Mouse (Mus musculus): ENCODE measurements around the gene Cd47. TPM values are rescaled to one million over a fixed set of nuclear protein-coding genes. Genes with fewer than 3 reads are reported as not detected.

Gene Cd47
- polyA plus RNA-seq, 1 experiment: 79.4 TPM

- Histone ChIP-seq H3ac (ENCODE audit: control insufficient read depth, insufficient read length) (no peak overlapping the region), H3K27me3 (ENCODE audit: control insufficient read depth, insufficient read depth, insufficient read length) (no peaks in the 10 kb centered on the region), H3K4me2 (ENCODE audit: low read depth) (no peak overlapping the region), H3K36me3 (ENCODE audit: control insufficient read depth, insufficient read depth) (no peaks in the 10 kb centered on the region), H3K79me2 (ENCODE audit: control insufficient read depth, insufficient read depth) (no peaks in the 10 kb centered on the region), H3K4me3 (no peak overlapping the region)
- no peak for TF ChIP-seq USF1 (IDR thresholded peaks at IDR 0.05; ENCODE audit: low read depth)
- TF ChIP-seq POLR2AphosphoS2 (IDR thresholded peaks at IDR 0.05; ENCODE audit: insufficient read length, low read depth): no peak
- no peak for TF ChIP-seq POLR2A (IDR thresholded peaks at IDR 0.05; ENCODE audit: insufficient read length, low read depth)
- no peak for TF ChIP-seq TCF12 (IDR thresholded peaks at IDR 0.05; ENCODE audit: insufficient read depth, poor library complexity, severe bottlenecking)
- no peak for TF ChIP-seq MYOG (IDR thresholded peaks at IDR 0.05; ENCODE audit: control insufficient read depth in 1 of 3, insufficient read depth in 1 of 3, insufficient read length in 2 of 3, low read depth in 2 of 3)
- TF ChIP-seq CEBPB (IDR thresholded peaks at IDR 0.05; ENCODE audit: insufficient read depth, poor library complexity, severe bottlenecking): no peak
- TF ChIP-seq TCF3 (IDR thresholded peaks at IDR 0.05; ENCODE audit: insufficient read length, low read depth): no peak
- no peak for TF ChIP-seq E2F4 (IDR thresholded peaks at IDR 0.05; ENCODE audit: insufficient read depth)
- no peak for TF ChIP-seq SRF (IDR thresholded peaks at IDR 0.05; ENCODE audit: control insufficient read depth, insufficient read length, low read depth)
These were observed 4.1 kb upstream of the Cd47 start for GRCm38 (mm10) chr16:49796271-49796670.

- TF ChIP-seq CEBPB (IDR thresholded peaks at IDR 0.05; ENCODE audit: insufficient read depth, poor library complexity, severe bottlenecking) (no peak), SRF (IDR thresholded peaks at IDR 0.05; ENCODE audit: control insufficient read depth, insufficient read length, low read depth) (no peak), POLR2A (IDR thresholded peaks at IDR 0.05; ENCODE audit: insufficient read length, low read depth) (no peak), POLR2AphosphoS2 (IDR thresholded peaks at IDR 0.05; ENCODE audit: insufficient read length, low read depth) (no peak), MYOD1 (IDR thresholded peaks at IDR 0.05; ENCODE audit: control insufficient read depth in 1 of 3, insufficient read length in 2 of 3, low read depth in 2 of 3) (no peak), MAX (IDR thresholded peaks at IDR 0.05; ENCODE audit: low read depth) (no peak)
- H3K36me3 ChIP-seq (ENCODE audit: control insufficient read depth, insufficient read depth): no peaks in the 10 kb centered on the region
- H3K79me2 ChIP-seq (ENCODE audit: control insufficient read depth, insufficient read depth): no peaks in the 10 kb centered on the region
These were observed 3.4 kb upstream of the Cd47 start for GRCm38 (mm10) chr16:49796954-49797353.

GRCm38 (mm10) chr16:49798790-49799189 lies 1.5 kb upstream of the Cd47 start:
- no peak for TF ChIP-seq E2F4 (IDR thresholded peaks at IDR 0.05; ENCODE audit: insufficient read depth)
- TF ChIP-seq POLR2AphosphoS2 (IDR thresholded peaks at IDR 0.05; ENCODE audit: insufficient read length, low read depth): no peak
- no peak for TF ChIP-seq TCF12 (IDR thresholded peaks at IDR 0.05; ENCODE audit: insufficient read depth, poor library complexity, severe bottlenecking)
- TF ChIP-seq CEBPB (IDR thresholded peaks at IDR 0.05; ENCODE audit: insufficient read depth, poor library complexity, severe bottlenecking): no peak
- no peak for TF ChIP-seq MYOG (IDR thresholded peaks at IDR 0.05; ENCODE audit: control insufficient read depth in 1 of 3, insufficient read depth in 1 of 3, insufficient read length in 2 of 3, low read depth in 2 of 3)
- no peak for TF ChIP-seq TCF3 (IDR thresholded peaks at IDR 0.05; ENCODE audit: insufficient read length, low read depth)
- no peak for TF ChIP-seq SRF (IDR thresholded peaks at IDR 0.05; ENCODE audit: control insufficient read depth, insufficient read length, low read depth)
- TF ChIP-seq USF1 (IDR thresholded peaks at IDR 0.05; ENCODE audit: low read depth): no peak
- no peak for TF ChIP-seq REST (IDR thresholded peaks at IDR 0.05; ENCODE audit: insufficient read depth, insufficient read length)
- TF ChIP-seq MYOD1 (IDR thresholded peaks at IDR 0.05; ENCODE audit: control insufficient read depth in 1 of 3, insufficient read length in 2 of 3, low read depth in 2 of 3): no peak
- Histone ChIP-seq H3K27me3 (ENCODE audit: control insufficient read depth, insufficient read depth, insufficient read length) (no peaks in the 10 kb centered on the region), H3K36me3 (ENCODE audit: control insufficient read depth, insufficient read depth) (no peaks in the 10 kb centered on the region), H3ac (ENCODE audit: control insufficient read depth, insufficient read length) (no peak overlapping the region), H3K4me2 (ENCODE audit: low read depth) (no peak overlapping the region), H3K4me3 (no peak overlapping the region), H3K79me2 (ENCODE audit: control insufficient read depth, insufficient read depth) (no peaks in the 10 kb centered on the region)

More at GRCm38 (mm10) chr16:49796954-49797353, 3.4 kb upstream of the Cd47 start:
- H3K27me3 ChIP-seq (ENCODE audit: control insufficient read depth, insufficient read depth, insufficient read length): no peaks in the 10 kb centered on the region
- H3ac ChIP-seq (ENCODE audit: control insufficient read depth, insufficient read length): no peak overlapping the region
- no peak overlapping the region for H3K4me2 ChIP-seq (ENCODE audit: low read depth)
- H3K4me3 ChIP-seq: no peak overlapping the region

GRCm38 (mm10) chr16:49800996-49801395 lies 663 bp downstream of the Cd47 start:
- Histone ChIP-seq H3ac (ENCODE audit: control insufficient read depth, insufficient read length) (no peak overlapping the region), H3K27me3 (ENCODE audit: control insufficient read depth, insufficient read depth, insufficient read length) (no peaks in the 10 kb centered on the region), H3K4me3 (no peak overlapping the region), H3K36me3 (ENCODE audit: control insufficient read depth, insufficient read depth) (no peaks in the 10 kb centered on the region), H3K4me2 (ENCODE audit: low read depth) (no peak overlapping the region), H3K79me2 (ENCODE audit: control insufficient read depth, insufficient read depth) (no peaks in the 10 kb centered on the region)
- no peak for TF ChIP-seq REST (IDR thresholded peaks at IDR 0.05; ENCODE audit: insufficient read depth, insufficient read length)
- no peak for TF ChIP-seq USF1 (IDR thresholded peaks at IDR 0.05; ENCODE audit: low read depth)
- no peak for TF ChIP-seq E2F4 (IDR thresholded peaks at IDR 0.05; ENCODE audit: insufficient read depth)
- no peak for TF ChIP-seq CEBPB (IDR thresholded peaks at IDR 0.05; ENCODE audit: insufficient read depth, poor library complexity, severe bottlenecking)
- no peak for TF ChIP-seq POLR2A (IDR thresholded peaks at IDR 0.05; ENCODE audit: insufficient read length, low read depth)
- no peak for TF ChIP-seq MAX (IDR thresholded peaks at IDR 0.05; ENCODE audit: low read depth)

- H3ac ChIP-seq (ENCODE audit: control insufficient read depth, insufficient read length): no peak overlapping the region
These were observed 1.1 kb downstream of the Cd47 start for GRCm38 (mm10) chr16:49801399-49801798.

More at GRCm38 (mm10) chr16:49801399-49801798, 1.1 kb downstream of the Cd47 start:
- Histone ChIP-seq H3K4me3 (no peak overlapping the region), H3K79me2 (ENCODE audit: control insufficient read depth, insufficient read depth) (no peaks in the 10 kb centered on the region), H3K36me3 (ENCODE audit: control insufficient read depth, insufficient read depth) (no peaks in the 10 kb centered on the region), H3K4me2 (ENCODE audit: low read depth) (no peak overlapping the region), H3K27me3 (ENCODE audit: control insufficient read depth, insufficient read depth, insufficient read length) (no peaks in the 10 kb centered on the region)
- TF ChIP-seq CEBPB (IDR thresholded peaks at IDR 0.05; ENCODE audit: insufficient read depth, poor library complexity, severe bottlenecking) (no peak), TCF3 (IDR thresholded peaks at IDR 0.05; ENCODE audit: insufficient read length, low read depth) (no peak), POLR2A (IDR thresholded peaks at IDR 0.05; ENCODE audit: insufficient read length, low read depth) (no peak), E2F4 (IDR thresholded peaks at IDR 0.05; ENCODE audit: insufficient read depth) (no peak), REST (IDR thresholded peaks at IDR 0.05; ENCODE audit: insufficient read depth, insufficient read length) (no peak), USF1 (IDR thresholded peaks at IDR 0.05; ENCODE audit: low read depth) (no peak), POLR2AphosphoS2 (IDR thresholded peaks at IDR 0.05; ENCODE audit: insufficient read length, low read depth) (no peak), TCF12 (IDR thresholded peaks at IDR 0.05; ENCODE audit: insufficient read depth, poor library complexity, severe bottlenecking) (no peak), MYOD1 (IDR thresholded peaks at IDR 0.05; ENCODE audit: control insufficient read depth in 1 of 3, insufficient read length in 2 of 3, low read depth in 2 of 3) (no peak), MYOG (IDR thresholded peaks at IDR 0.05; ENCODE audit: control insufficient read depth in 1 of 3, insufficient read depth in 1 of 3, insufficient read length in 2 of 3, low read depth in 2 of 3) (no peak)

All from myocyte (in vitro differentiated cells).